Mouse (Mus musculus) lung, embryonic 14.5 days (tissue): ENCODE measurements around the gene Stambpl1. TPM values are rescaled to one million over a fixed set of nuclear protein-coding genes. Genes with fewer than 3 reads are reported as not detected.

Source experiments
- ATAC-seq: fragments of 200-750 bp; cut with Nextera tagmentation; 2 replicates; pipeline ENCODE4 v1.8.0; 2017; ENCODE audit warnings: mild to moderate bottlenecking, moderate TSS enrichment, moderate library complexity; ENCODE audit not compliant: insufficient read depth
- DNase-seq: peaks from one replicate; pipeline ENCODE4 v3.0.0-alpha.2; 2015
- H3K27ac ChIP-seq: fragments of 300-500 bp; sonication (generic); 2 replicates; pipeline ENCODE4 v1.5.1; 2014; ENCODE audit warnings: low read depth, mild to moderate bottlenecking, moderate library complexity
- H3K27me3 ChIP-seq: fragments of 300-500 bp; sonication (generic); 2 replicates; pipeline ENCODE4 v1.6.1; 2014; ENCODE audit warnings: low read length, control low read depth; ENCODE audit not compliant: insufficient read depth
- H3K36me3 ChIP-seq: fragments of 300-500 bp; sonication (generic); 2 replicates; pipeline ENCODE4 v1.6.1; 2014; ENCODE audit warnings: control low read depth; ENCODE audit not compliant: insufficient read depth
- H3K4me1 ChIP-seq: fragments of 300-500 bp; sonication (generic); 2 replicates; pipeline ENCODE4 v1.6.1; 2014; ENCODE audit warnings: antibody characterized with exemption, control low read depth; ENCODE audit not compliant: insufficient read depth
- H3K4me2 ChIP-seq: fragments of 300-500 bp; sonication (generic); 2 replicates; pipeline ENCODE4 v1.6.1; 2014; ENCODE audit warnings: mild to moderate bottlenecking
- H3K4me3 ChIP-seq: fragments of 300-500 bp; sonication (generic); 2 replicates; pipeline ENCODE4 v1.5.1; 2014; ENCODE audit warnings: low read depth, low read length
- H3K9ac ChIP-seq: fragments of 300-500 bp; sonication (generic); 2 replicates; pipeline ENCODE4 v1.6.1; 2014
- H3K9me3 ChIP-seq: fragments of 300-500 bp; sonication (generic); 2 replicates; pipeline ENCODE4 v1.6.1; 2016; ENCODE audit warnings: low read depth, low read length, control low read depth
- CTCF ChIP-seq: IDR thresholded peaks from 2 replicates; pipeline ENCODE4 v1.5.1; 2016; ENCODE audit warnings: antibody characterized with exemption, low read depth
- WGBS: fragments of 180-500 bp; shearing (Covaris S2); extraction: QIAGEN DNeasy Blood & Tissue Kit; methylation state at CpG from one replicate; pipeline ENCODE4 v1.1.7; 2014; 5-methylcytosine and 5-hydroxymethylcytosine counted together
- polyA plus RNA-seq: library from polyadenylated mRNA; unstranded; fragments of >200 nt; fragmentation: Nextera tagmentation; extraction: Ambion mirVana; gene quantifications from 2 replicates; pipeline ENCODE4 v1.2.1, GENCODE M21; 2014

The Stambpl1 gene
- polyA plus RNA-seq, 1 experiment from 2014 or later, result 11.1 TPM

DNA sequence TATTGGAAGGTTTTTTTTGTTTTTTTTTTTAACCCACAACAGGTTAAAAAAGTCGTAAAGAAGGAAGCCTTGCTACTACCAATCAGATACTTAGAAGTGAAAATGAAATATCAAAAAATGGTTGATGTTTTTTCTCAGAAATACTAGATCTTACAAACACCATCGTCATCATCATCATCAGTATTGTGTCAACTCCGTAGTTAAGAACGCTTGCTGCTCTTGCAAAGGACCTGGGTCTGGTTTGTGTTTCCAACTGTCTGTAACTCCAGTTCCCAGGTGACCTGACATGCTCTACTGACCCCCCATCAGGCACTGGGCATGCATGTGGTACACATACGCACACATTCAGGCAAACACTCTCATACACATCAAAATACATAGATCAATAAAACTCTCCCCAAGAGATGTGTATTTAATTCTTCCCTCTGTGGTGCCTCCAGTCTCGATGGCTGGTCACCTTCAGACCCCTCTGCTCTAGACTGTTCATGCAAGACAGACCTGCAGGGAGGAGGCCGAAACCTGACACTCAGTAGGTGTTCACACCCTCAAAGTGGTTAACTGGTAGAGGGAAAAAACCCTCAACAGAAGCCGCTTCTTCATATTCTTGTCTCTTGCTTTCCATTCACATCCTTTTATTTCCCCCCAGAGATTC, 18.0 kb downstream of the Stambpl1 start:
- DNase-seq (no peak), ATAC-seq (no peak)
- Histone ChIP-seq H3K4me2 (no peak overlapping the region), H3K27me3 (no peaks in the 10 kb centered on the region), H3K4me1 (no peaks in the 10 kb centered on the region), H3K36me3 (no peaks in the 10 kb centered on the region), H3K9ac (no peak overlapping the region), H3K4me3 (no peak overlapping the region), H3K9me3 (no peaks in the 10 kb centered on the region), H3K27ac (no peak overlapping the region)
- 81% methylated on average over 8 of the region's 8 CpGs for WGBS
- no peak for TF ChIP-seq CTCF

DNA sequence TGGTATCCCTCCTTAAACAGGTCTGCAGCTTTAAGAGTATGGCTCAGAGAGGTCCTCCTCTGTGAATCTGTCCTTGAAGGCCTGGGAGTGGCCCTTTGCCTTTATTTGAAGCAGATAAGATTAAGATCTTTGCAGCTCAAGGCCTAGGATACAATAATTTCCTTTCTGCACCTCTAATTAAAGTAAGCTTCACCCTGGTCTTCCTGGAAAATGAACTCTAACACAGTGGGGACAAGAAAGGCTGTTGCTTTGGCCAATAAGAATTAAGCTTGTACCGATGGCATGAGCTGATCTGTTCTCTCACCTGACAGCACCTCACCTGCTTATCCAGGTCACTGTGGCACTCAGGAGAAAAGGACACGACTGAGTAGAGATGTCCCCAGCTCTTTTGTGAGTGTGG, 18.8 kb downstream of the Stambpl1 start:
- no peaks in the 10 kb centered on the region for H3K4me1 ChIP-seq
- no peak for TF ChIP-seq CTCF
- no peak overlapping the region for H3K9ac ChIP-seq
- no peak overlapping the region for H3K27ac ChIP-seq
- ATAC-seq (no peak), DNase-seq (no peak)
- no peak overlapping the region for H3K4me3 ChIP-seq
- no peak overlapping the region for H3K4me2 ChIP-seq
- WGBS, result 47% methylated on average over 2 of the region's 2 CpGs
- H3K36me3 ChIP-seq, result no peaks in the 10 kb centered on the region
- no peaks in the 10 kb centered on the region for H3K9me3 ChIP-seq
- no peaks in the 10 kb centered on the region for H3K27me3 ChIP-seq

DNA sequence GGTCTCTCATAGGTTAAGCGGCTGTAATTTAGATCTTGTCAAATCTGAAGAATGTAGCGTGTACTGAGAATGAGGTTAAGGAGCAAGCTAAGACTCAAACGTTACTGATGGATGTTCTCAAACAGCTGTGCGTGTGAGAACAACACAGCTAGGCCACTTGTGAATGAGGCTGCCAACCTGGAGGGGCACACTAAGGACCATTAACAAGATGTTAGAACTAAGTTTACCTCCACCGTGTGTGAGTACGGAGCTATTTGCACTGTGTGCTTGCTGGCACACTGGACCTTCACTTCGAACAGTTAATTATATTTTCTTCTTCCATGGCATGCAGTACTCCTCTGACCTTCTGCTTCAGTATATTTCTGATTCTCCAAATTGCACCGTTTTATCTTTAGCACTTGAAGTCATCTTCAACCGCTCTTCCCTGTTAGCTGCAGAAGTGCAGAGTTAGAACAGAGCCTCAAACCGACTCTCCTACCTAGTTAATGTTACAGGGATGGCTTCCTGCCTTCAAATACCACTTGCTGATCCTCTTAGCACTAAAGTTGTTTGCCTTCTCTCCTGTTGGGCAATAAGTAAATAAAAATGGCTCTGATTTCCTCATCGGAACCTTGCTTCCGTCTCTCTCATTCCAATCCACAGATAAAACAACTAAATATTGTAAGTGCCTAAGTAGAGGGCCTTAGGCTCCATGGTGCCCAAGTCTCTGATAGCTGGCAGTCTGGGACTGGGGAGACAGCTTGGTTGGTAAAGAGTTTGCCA, 20.6 kb downstream of the Stambpl1 start:
- H3K4me3 ChIP-seq, result no peak overlapping the region

DNA sequence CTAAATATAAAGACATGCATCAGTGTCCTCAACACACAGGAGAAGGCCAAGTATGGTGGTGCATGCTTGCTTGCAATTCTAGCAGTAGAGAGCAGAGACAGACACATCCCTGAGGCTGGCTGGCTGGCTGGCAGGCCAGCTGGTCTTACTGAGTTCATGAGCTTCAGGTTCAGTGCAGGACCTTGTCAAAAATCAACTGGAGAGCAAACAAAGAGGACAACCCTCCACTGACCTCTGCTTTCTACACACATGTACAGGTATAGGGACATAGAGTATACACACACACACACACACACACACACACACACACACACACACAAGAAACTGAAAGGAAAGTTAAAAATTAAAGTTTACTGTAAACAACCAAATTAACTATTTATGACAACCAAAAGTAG, 21.2 kb downstream of the Stambpl1 start:
- H3K27me3 ChIP-seq, result no peaks in the 10 kb centered on the region
- no peaks in the 10 kb centered on the region for H3K36me3 ChIP-seq
- no peaks in the 10 kb centered on the region for H3K9me3 ChIP-seq
- H3K9ac ChIP-seq, result no peak overlapping the region
- DNase-seq, result no peak
- no peak for ATAC-seq
- H3K4me2 ChIP-seq, result no peak overlapping the region
- no peak for TF ChIP-seq CTCF
- H3K27ac ChIP-seq, result no peak overlapping the region
- H3K4me1 ChIP-seq, result no peaks in the 10 kb centered on the region
- H3K4me3 ChIP-seq, result no peak overlapping the region

More for the DNA sequence above, 20.6 kb downstream of the Stambpl1 start:
- no peak for ATAC-seq
- Histone ChIP-seq H3K4me2 (no peak overlapping the region), H3K9me3 (no peaks in the 10 kb centered on the region), H3K9ac (no peak overlapping the region), H3K36me3 (no peaks in the 10 kb centered on the region), H3K27me3 (no peaks in the 10 kb centered on the region), H3K27ac (no peak overlapping the region), H3K4me1 (no peaks in the 10 kb centered on the region)
- DNase-seq, result no peak
- 62% methylated on average over 12 of the region's 12 CpGs for WGBS
- no peak for TF ChIP-seq CTCF

DNA sequence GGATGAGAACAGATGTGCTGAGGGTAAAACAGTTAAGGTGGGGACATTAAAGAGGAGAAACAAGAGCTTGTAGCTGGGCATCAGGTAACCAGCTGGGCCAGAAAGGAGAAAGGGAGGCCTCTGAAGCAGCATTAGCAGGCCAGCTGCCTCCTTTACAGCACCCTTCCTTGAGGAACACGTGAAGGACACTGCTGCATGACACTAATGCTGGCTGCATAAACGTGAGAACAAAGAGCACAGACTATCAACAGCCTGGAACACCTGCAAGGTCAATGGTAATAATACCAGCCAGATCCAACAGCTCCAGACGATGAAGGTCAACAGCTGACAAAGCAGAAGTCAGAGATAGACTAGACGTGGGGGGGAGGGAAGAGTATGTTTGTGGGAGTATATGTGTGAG, 22.1 kb downstream of the Stambpl1 start:
- no peak overlapping the region for H3K4me3 ChIP-seq
- TF ChIP-seq CTCF, result no peak
- no peak overlapping the region for H3K27ac ChIP-seq
- ATAC-seq (no peak), DNase-seq (no peak)
- no peaks in the 10 kb centered on the region for H3K4me1 ChIP-seq
- 51% methylated on average over 4 of the region's 4 CpGs for WGBS
- H3K36me3 ChIP-seq, result no peaks in the 10 kb centered on the region
- no peak overlapping the region for H3K4me2 ChIP-seq
- H3K9ac ChIP-seq, result no peak overlapping the region
- no peaks in the 10 kb centered on the region for H3K9me3 ChIP-seq
- H3K27me3 ChIP-seq, result no peaks in the 10 kb centered on the region

DNA sequence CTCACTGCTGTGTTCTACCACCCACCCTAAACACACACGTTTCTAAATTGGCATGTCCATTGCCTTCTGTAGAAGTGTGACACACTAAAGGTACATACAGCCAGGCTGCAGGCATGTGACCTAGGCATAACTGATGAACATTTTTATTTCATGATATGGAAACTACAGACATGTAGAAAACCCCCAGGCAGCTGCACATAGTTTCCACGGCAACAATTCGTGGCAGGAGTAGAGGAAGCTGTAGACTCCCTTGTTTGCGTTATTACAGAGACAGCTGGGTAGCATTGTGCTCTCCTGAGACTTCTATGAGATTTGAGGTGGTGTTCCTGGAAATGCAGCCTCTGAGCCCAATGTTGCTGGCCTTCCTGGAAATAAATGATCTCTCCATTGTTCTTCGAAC, 24.9 kb downstream of the Stambpl1 start:
- ATAC-seq, result no peak
- Histone ChIP-seq H3K36me3 (no peaks in the 10 kb centered on the region), H3K4me2 (no peak overlapping the region), H3K9me3 (no peaks in the 10 kb centered on the region), H3K4me3 (no peak overlapping the region), H3K27ac (no peak overlapping the region), H3K9ac (no peak overlapping the region), H3K27me3 (no peaks in the 10 kb centered on the region), H3K4me1 (no peaks in the 10 kb centered on the region)
- WGBS, result 71% methylated on average over 5 of the region's 5 CpGs
- TF ChIP-seq CTCF, result no peak
- DNase-seq, result no peak

DNA sequence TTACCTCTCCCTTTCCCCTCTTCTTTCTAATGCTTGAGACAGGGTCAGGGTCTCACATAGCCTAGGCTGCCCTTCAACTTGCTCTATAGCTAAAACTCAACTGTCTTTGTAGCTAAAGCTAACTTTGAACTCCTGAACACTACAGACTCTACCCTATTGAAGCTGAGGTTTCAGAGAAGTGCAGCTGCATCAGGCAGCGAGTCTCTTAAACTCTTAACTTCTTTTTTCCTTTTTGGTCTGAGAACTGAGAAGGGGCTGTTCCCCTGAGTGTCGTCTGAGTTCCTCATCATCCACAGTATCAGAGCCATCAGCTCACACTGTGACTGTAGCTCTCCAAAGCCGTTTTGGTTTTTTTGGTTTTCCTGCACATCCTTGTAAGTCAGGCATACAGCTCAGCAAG, 25.7 kb downstream of the Stambpl1 start:
- no peak overlapping the region for H3K4me2 ChIP-seq
- no peak for ATAC-seq
- TF ChIP-seq CTCF, result no peak
- DNase-seq, result no peak
- 59% methylated on average over 3 of the region's 3 CpGs for WGBS
- H3K9ac ChIP-seq, result no peak overlapping the region
- no peaks in the 10 kb centered on the region for H3K9me3 ChIP-seq
- H3K27ac ChIP-seq, result no peak overlapping the region
- H3K4me1 ChIP-seq, result no peaks in the 10 kb centered on the region
- H3K4me3 ChIP-seq, result no peak overlapping the region
- no peaks in the 10 kb centered on the region for H3K27me3 ChIP-seq
- no peaks in the 10 kb centered on the region for H3K36me3 ChIP-seq
